Mouse (Mus musculus): ENCODE data around the gene Rora.

- TF ChIP-seq CTCF (IDR thresholded peaks at IDR 0.05; ENCODE audit: low read depth) (no peak), EP300 (optimal IDR thresholded peaks at IDR 0.05) (no peak)
Observed at GRCm38 (mm10) chr9:69292353-69292752, 638.8 kb downstream of the Rora start.

All from stomach, postnatal 0 days (tissue).